Mouse (Mus musculus) small intestine, adult 2 months (tissue): ENCODE data around the gene R3hdml.

Source experiments
- CTCF ChIP-seq: fragments of 200-500 bp; IDR thresholded peaks from 2 replicates; pipeline ENCODE4 v1.5.1; 2012; ENCODE audit warnings: low read depth, mild to moderate bottlenecking, control low read depth, inconsistent platforms, low read length, moderate library complexity, mixed read lengths; ENCODE audit not compliant: insufficient replicate concordance, insufficient read length; ENCODE audit errors: extremely low read depth
- POLR2A ChIP-seq: fragments of 200-500 bp; IDR thresholded peaks from 2 replicates; pipeline ENCODE4 v1.6.1; 2012; ENCODE audit warnings: low read depth, mild to moderate bottlenecking, control low read depth, inconsistent platforms, low read length, moderate library complexity

DNA sequence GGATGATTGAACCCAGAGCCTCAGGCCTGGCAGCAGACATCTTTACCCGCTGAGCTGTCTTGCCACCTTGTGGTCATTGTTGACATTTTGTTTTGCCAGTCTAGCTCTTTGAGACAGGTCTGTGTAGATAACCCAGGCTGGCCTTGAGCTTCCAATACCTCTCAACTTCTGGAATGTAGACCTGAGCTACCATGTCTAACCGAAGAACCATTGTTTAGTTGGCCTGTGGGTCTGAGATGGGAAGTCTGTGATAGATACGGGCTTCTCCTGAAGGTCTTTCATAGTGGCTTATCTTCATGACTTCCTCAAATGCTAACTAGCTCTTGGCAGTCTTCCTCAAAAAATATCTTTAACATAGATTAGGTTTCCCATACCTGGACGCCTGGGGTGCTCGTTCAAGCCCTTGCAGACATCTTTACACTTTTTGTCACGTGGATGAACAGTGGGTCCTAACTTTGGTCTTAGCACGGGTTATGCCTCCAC is 33.7 kb downstream of the R3hdml start:
- no peak for TF ChIP-seq POLR2A
- TF ChIP-seq CTCF, result peak; percentile 31; the same call in 1 of the 2 replicates
